Mouse (Mus musculus) cerebellum, postnatal 4 days (tissue): Measurements from ENCODE around the gene Supt3.

ENCODE experiments used
- DNase-seq, 2 experiments: peaks; one replicate each; pipeline ENCODE4 v3.0.0; 2022; ENCODE audit warnings: low spot score in 2 of 2, mixed read lengths in 1 of 2

Gene Supt3

GRCm38 (mm10) chr17:45056894-45057293 is 279.9 kb downstream of the Supt3 start:
- no peak for DNase-seq

- no peak for DNase-seq
Observed at GRCm38 (mm10) chr17:45057780-45058179, 280.8 kb downstream of the Supt3 start.

GRCm38 (mm10) chr17:45058566-45059363 is 281.8 kb downstream of the Supt3 start:
- peak in 1 of 2 experiments; percentile 52 for DNase-seq

- DNase-seq, result no peak
Observed at GRCm38 (mm10) chr17:45063776-45064175, 286.8 kb downstream of the Supt3 start.

GRCm38 (mm10) chr17:45065465-45065864 is 288.5 kb downstream of the Supt3 start:
- no peak for DNase-seq

- DNase-seq, result no peak
Observed at GRCm38 (mm10) chr17:45067441-45067840, 290.5 kb downstream of the Supt3 start.

GRCm38 (mm10) chr17:45068321-45068720 is 291.4 kb downstream of the Supt3 start:
- no peak for DNase-seq

GRCm38 (mm10) chr17:45072495-45073347 is 295.8 kb downstream of the Supt3 start:
- DNase-seq, result no peak

GRCm38 (mm10) chr17:45073348-45073634 is 296.3 kb downstream of the Supt3 start:
- no peak for DNase-seq

- DNase-seq, result no peak
Observed at GRCm38 (mm10) chr17:45073779-45074178, 296.8 kb downstream of the Supt3 start.

GRCm38 (mm10) chr17:45076951-45077350 is 300.0 kb downstream of the Supt3 start:
- no peak for DNase-seq

- no peak for DNase-seq
Observed at GRCm38 (mm10) chr17:45077921-45078640, 301.1 kb downstream of the Supt3 start.

- no peak for DNase-seq
Observed at GRCm38 (mm10) chr17:45081521-45081920, 304.6 kb downstream of the Supt3 start.

- DNase-seq, result no peak
Observed at GRCm38 (mm10) chr17:45081955-45082475, 305.1 kb downstream of the Supt3 start.

GRCm38 (mm10) chr17:45086361-45086760 is 309.4 kb downstream of the Supt3 start:
- DNase-seq, result no peak

GRCm38 (mm10) chr17:45087022-45087421 is 310.1 kb downstream of the Supt3 start:
- no peak for DNase-seq

- no peak for DNase-seq
Observed at GRCm38 (mm10) chr17:45101064-45101463, 324.1 kb downstream of the Supt3 start.

GRCm38 (mm10) chr17:45115386-45115785 is 338.4 kb downstream of the Supt3 start:
- DNase-seq, result no peak

GRCm38 (mm10) chr17:45118565-45119471 is 341.9 kb downstream of the Supt3 start:
- DNase-seq, result no peak

- no peak for DNase-seq
Observed at GRCm38 (mm10) chr17:45119609-45120201, 342.8 kb downstream of the Supt3 start.

GRCm38 (mm10) chr17:45123856-45124255 is 346.9 kb downstream of the Supt3 start:
- no peak for DNase-seq
